Mouse (Mus musculus): Measurements from ENCODE around the gene Pxmp4. TPM values are rescaled to one million over a fixed set of nuclear protein-coding genes. Genes with fewer than 3 reads are reported as not detected.

Gene Pxmp4
- polyA plus RNA-seq, 1 experiment from 2014 or later = 18.5 TPM

DNA sequence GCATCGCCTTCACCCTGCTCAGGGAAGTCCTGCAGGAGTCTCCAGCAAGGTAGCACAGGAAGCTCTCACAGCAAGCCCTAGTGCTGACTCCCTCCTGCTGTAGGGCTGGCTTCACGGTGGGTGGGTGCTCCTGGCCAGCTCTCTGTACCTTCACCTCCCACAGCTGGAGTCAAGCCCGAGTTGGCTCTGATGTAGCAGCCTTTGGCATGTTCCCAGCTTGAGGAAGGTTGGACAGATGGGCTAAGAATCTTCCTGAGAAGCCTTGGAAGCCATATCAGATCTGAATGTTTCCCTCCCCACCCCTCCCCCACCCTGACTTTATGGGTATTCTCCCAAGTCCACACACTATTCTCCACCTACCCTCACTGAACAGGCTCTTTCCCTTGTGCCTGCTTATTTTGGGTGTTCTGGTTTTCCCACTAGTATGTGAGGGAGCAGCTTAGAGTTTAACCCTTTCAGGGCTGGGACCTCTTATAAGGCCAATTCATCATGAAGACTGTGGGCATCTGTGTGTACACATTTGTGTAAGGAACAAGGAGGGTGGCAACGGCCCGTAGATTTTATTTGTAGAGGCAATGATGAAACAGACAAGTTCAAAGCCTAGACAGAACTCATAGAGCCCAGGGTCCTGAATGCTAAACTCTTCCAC lies 46.2 kb downstream of the Pxmp4 start:
- ATAC-seq (ENCODE audit: low FRiP score) (no peak), DNase-seq (ENCODE audit: low spot score) (no peak)
- WGBS = 51% methylated on average over 5 of the region's 5 CpGs
- H3K27me3 ChIP-seq (ENCODE audit: control insufficient read depth, insufficient read depth, low read length) = no peaks in the 10 kb centered on the region
- H3K9ac ChIP-seq = peak overlapping the region; percentile 29; the same call in 1 of the 2 replicates
- no peaks in the 10 kb centered on the region; the same call in 1 of the 2 replicates for H3K36me3 ChIP-seq (replicated peaks; ENCODE audit: control insufficient read depth, insufficient read depth)
- no peak overlapping the region for H3K27ac ChIP-seq
- H3K4me1 ChIP-seq (replicated peaks; ENCODE audit: control insufficient read depth, insufficient read depth, low read length) = peaks cover 24% of the 10 kb centered on the region
- peak overlapping the region; percentile 79 for H3K4me2 ChIP-seq (replicated peaks)
- no peaks in the 10 kb centered on the region for H3K9me3 ChIP-seq (ENCODE audit: control insufficient read depth, low read length)
- H3K4me3 ChIP-seq (replicated peaks; ENCODE audit: low read length) = no peak overlapping the region

DNA sequence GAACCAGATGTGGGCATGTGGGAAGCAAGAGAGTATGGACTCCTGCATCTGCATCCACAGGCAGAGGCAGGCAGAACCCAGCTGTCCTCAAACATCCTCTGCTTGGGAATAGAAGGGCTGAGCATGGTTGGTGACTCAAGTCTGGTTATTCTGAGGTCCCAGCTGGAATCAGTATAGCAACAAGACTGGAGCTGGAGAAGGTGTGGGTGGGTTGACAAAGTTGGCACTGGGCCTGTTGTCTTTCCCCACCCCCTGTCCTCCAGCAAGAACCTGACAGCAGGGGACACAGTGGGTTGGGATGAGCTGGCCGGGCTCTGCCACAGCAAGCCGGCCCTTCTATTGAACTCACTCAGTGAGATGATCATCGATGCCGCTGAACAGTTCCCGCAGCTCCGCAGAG lies 48.3 kb downstream of the Pxmp4 start:
- peaks cover 31% of the 10 kb centered on the region for H3K4me1 ChIP-seq (replicated peaks; ENCODE audit: control insufficient read depth, insufficient read depth, low read length)
- no peak for ATAC-seq (ENCODE audit: low FRiP score)

DNA sequence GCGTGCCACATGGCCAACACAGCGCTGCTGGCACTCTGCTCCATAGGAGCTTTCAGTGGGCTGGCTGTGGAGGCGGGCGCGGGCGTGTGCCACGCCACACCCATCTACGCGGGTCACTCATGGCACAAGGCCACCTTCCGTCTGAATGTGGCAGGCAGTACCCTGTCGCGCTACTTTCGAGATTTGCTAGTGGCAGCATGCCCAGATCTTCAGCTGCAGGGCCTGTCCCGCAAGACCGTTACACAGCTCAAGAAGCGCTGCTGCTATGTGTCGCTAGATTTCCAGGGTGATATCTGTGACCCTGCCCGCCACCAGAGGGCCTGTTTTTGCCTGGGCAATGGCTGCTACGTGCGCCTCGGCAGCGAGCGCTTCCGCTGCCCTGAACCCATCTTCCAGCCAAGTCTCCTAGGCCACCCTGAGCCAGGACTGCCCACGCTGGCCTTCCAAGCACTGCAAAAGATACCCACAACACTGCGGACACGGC lies 51.0 kb downstream of the Pxmp4 start:
- 0 out of 2 replicates have a peak overlapping the region, but pooled peaks have one; percentile 10 for H3K9ac ChIP-seq
- 19% methylated on average over 27 of the region's 27 CpGs for WGBS
- no peaks in the 10 kb centered on the region for H3K36me3 ChIP-seq (replicated peaks; ENCODE audit: control insufficient read depth, insufficient read depth)
- H3K4me2 ChIP-seq (replicated peaks) = peak overlapping the region; percentile 27
- ATAC-seq (ENCODE audit: low FRiP score) = peak; percentile 56
- no peaks in the 10 kb centered on the region for H3K9me3 ChIP-seq (ENCODE audit: control insufficient read depth, low read length)
- 0 out of 2 replicates have a peak, but pooled peaks cover 9% of the 10 kb centered on the region for H3K27me3 ChIP-seq (ENCODE audit: control insufficient read depth, insufficient read depth, low read length)
- H3K4me3 ChIP-seq (replicated peaks; ENCODE audit: low read length) = no peak overlapping the region
- DNase-seq (ENCODE audit: low spot score) = peak; percentile 69
- H3K27ac ChIP-seq = no peak overlapping the region
- H3K4me1 ChIP-seq (replicated peaks; ENCODE audit: control insufficient read depth, insufficient read depth, low read length) = peaks cover 26% of the 10 kb centered on the region

More for the DNA sequence above, 48.3 kb downstream of the Pxmp4 start:
- WGBS = 68% methylated on average over 6 of the region's 6 CpGs
- Histone ChIP-seq H3K27me3 (ENCODE audit: control insufficient read depth, insufficient read depth, low read length) (0 out of 2 replicates have a peak, but pooled peaks cover 6% of the 10 kb centered on the region), H3K27ac (no peak overlapping the region), H3K9ac (no peak overlapping the region), H3K4me3 (replicated peaks; ENCODE audit: low read length) (no peak overlapping the region), H3K4me2 (replicated peaks) (no peak overlapping the region), H3K9me3 (ENCODE audit: control insufficient read depth, low read length) (no peaks in the 10 kb centered on the region), H3K36me3 (replicated peaks; ENCODE audit: control insufficient read depth, insufficient read depth) (no peaks in the 10 kb centered on the region)
- DNase-seq (ENCODE audit: low spot score) = no peak

- Histone ChIP-seq H3K4me3 (replicated peaks; ENCODE audit: low read length) (no peak overlapping the region), H3K9me3 (ENCODE audit: control insufficient read depth, low read length) (no peaks in the 10 kb centered on the region), H3K27ac (no peak overlapping the region), H3K4me1 (replicated peaks; ENCODE audit: control insufficient read depth, insufficient read depth, low read length) (peaks cover 23% of the 10 kb centered on the region), H3K9ac (no peak overlapping the region), H3K4me2 (replicated peaks) (peak overlapping the region; percentile 27), H3K36me3 (replicated peaks; ENCODE audit: control insufficient read depth, insufficient read depth) (no peaks in the 10 kb centered on the region), H3K27me3 (ENCODE audit: control insufficient read depth, insufficient read depth, low read length) (0 out of 2 replicates have a peak, but pooled peaks cover 9% of the 10 kb centered on the region)
- 35% methylated on average over 21 of the region's 21 CpGs for whole genome bisulfite sequencing
- DNase-seq (ENCODE audit: low spot score) (no peak), ATAC-seq (ENCODE audit: low FRiP score) (peak; percentile 29)
These were observed 51.6 kb downstream of the Pxmp4 start for GRCm38 (mm10) chr2:154551927-154552326.

- no peaks in the 10 kb centered on the region for H3K36me3 ChIP-seq (replicated peaks; ENCODE audit: control insufficient read depth, insufficient read depth)
- no peaks in the 10 kb centered on the region for H3K9me3 ChIP-seq (ENCODE audit: control insufficient read depth, low read length)
- ATAC-seq (ENCODE audit: low FRiP score) (no peak), DNase-seq (ENCODE audit: low spot score) (no peak)
- 0 out of 2 replicates have a peak, but pooled peaks cover 9% of the 10 kb centered on the region for H3K27me3 ChIP-seq (ENCODE audit: control insufficient read depth, insufficient read depth, low read length)
- 0 out of 2 replicates have a peak within 1 kb of the TSS, but pooled peaks have one; percentile 10 for H3K9ac ChIP-seq
- peaks cover 22% of the 10 kb centered on the region for H3K4me1 ChIP-seq (replicated peaks; ENCODE audit: control insufficient read depth, insufficient read depth, low read length)
- no peak within 1 kb of the TSS for H3K4me3 ChIP-seq (replicated peaks; ENCODE audit: low read length)
- 87% methylated on average over 4 of the region's 4 CpGs for WGBS
- H3K27ac ChIP-seq = no peak within 1 kb of the TSS
- H3K4me2 ChIP-seq (replicated peaks) = peak within 1 kb of the TSS; percentile 27
These were observed 52.0 kb downstream of the Pxmp4 start, which contains the start of gene Actl10 for GRCm38 (mm10) chr2:154551476-154551875. TSS of gene Actl10 (plus strand) at chr2:154551776.

DNA sequence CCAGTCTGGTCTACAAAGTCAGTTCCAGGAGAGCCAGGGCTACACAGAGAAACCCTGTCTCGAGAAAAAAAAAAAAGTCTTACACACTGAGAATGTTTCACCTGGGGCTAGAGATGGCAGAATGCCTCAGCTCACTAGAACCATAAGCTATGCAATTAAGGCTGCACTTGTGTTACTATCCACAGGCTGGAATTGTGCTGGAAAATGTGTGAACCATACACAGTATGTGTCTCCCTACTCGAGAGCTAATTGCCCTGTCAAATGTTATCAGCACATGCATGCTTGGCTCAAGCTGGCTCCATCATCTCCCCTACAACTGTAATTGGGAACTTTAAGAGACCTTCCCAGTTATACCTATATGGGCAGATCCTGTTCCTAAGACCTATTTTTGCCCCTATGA lies 52.6 kb downstream of the Pxmp4 start:
- WGBS = 80% methylated on average over 2 of the region's 2 CpGs
- Histone ChIP-seq H3K27me3 (ENCODE audit: control insufficient read depth, insufficient read depth, low read length) (0 out of 2 replicates have a peak, but pooled peaks cover 9% of the 10 kb centered on the region), H3K9me3 (ENCODE audit: control insufficient read depth, low read length) (no peaks in the 10 kb centered on the region), H3K4me1 (replicated peaks; ENCODE audit: control insufficient read depth, insufficient read depth, low read length) (peaks cover 22% of the 10 kb centered on the region), H3K27ac (no peak overlapping the region), H3K9ac (no peak overlapping the region), H3K4me3 (replicated peaks; ENCODE audit: low read length) (no peak overlapping the region), H3K4me2 (replicated peaks) (no peak overlapping the region), H3K36me3 (replicated peaks; ENCODE audit: control insufficient read depth, insufficient read depth) (no peaks in the 10 kb centered on the region)
- DNase-seq (ENCODE audit: low spot score) (no peak), ATAC-seq (ENCODE audit: low FRiP score) (no peak)

DNA sequence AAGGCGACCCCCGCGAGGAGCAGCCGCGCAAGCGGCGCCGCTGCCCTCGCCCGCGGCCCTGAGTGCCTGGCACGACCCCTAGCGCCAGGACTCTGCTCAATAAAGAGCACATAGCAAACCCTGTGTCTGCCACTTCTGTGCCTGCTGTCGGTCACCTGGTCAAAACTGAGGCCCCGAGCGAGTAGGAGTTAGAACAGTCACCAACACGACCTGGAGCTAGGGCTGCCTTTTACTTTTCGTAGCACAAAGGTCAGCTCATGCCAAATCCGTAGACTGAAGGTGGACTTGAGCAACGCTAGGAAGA lies 53.7 kb downstream of the Pxmp4 start:
- no peak for DNase-seq (ENCODE audit: low spot score)
- H3K36me3 ChIP-seq (replicated peaks; ENCODE audit: control insufficient read depth, insufficient read depth) = no peaks in the 10 kb centered on the region
- peak overlapping the region; percentile 64 for H3K9ac ChIP-seq
- H3K27ac ChIP-seq = no peak overlapping the region
- H3K27me3 ChIP-seq (ENCODE audit: control insufficient read depth, insufficient read depth, low read length) = 0 out of 2 replicates have a peak, but pooled peaks cover 9% of the 10 kb centered on the region
- 0 out of 2 replicates have a peak, but pooled peaks have one; percentile 7 for ATAC-seq (ENCODE audit: low FRiP score)
- H3K4me2 ChIP-seq (replicated peaks) = peak overlapping the region; percentile 94
- H3K4me1 ChIP-seq (replicated peaks; ENCODE audit: control insufficient read depth, insufficient read depth, low read length) = peaks cover 22% of the 10 kb centered on the region
- no peaks in the 10 kb centered on the region for H3K9me3 ChIP-seq (ENCODE audit: control insufficient read depth, low read length)
- peak overlapping the region; percentile 38 for H3K4me3 ChIP-seq (replicated peaks; ENCODE audit: low read length)
- 15% methylated on average over 20 of the region's 20 CpGs for WGBS

DNA sequence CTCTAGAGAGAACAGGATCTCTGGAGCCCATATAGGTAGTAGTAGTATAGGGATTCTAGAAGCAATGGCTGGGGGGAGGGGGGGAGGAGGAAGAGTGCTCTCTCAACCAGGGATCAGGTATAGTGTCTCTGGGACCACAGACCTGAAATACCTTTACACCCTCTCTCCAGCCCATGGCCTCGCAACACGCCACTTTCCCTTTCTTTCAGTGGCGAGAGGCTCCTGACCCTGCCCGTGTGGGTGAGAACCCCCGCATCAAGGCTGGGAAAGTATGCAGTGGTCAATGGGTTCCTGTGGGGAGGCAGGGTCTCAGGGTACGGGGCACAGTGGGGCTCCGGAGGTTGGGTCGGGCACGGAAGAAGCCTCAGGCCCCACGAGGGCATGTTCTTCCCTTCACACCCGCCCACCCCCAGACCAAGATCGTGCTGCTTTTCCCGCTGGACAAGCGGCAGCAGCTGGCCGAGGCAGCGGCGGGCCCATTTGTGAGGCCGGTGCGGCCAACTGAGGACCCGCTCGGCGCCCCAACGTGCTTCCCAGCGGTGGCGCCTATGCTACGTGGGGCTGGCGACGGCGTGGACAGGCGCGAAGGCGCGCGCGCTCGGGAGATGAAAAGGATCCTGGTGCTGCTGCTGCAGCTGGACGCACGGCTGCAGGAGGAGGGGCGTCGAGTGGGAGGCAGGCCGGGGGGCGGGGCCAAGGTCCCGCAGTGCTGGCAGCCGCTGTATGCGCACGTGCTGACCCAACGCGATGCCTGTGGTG lies 54.2 kb downstream of the Pxmp4 start:
- peak overlapping the region; percentile 94 for H3K4me2 ChIP-seq (replicated peaks)

GRCm38 (mm10) chr2:154548688-154549087 lies 54.8 kb downstream of the Pxmp4 start:
- Histone ChIP-seq H3K4me3 (replicated peaks; ENCODE audit: low read length) (no peak overlapping the region), H3K36me3 (replicated peaks; ENCODE audit: control insufficient read depth, insufficient read depth) (no peaks in the 10 kb centered on the region)

More for the DNA sequence above, 54.2 kb downstream of the Pxmp4 start:
- Histone ChIP-seq H3K4me1 (replicated peaks; ENCODE audit: control insufficient read depth, insufficient read depth, low read length) (peaks cover 22% of the 10 kb centered on the region), H3K9ac (peak overlapping the region; percentile 64), H3K4me3 (replicated peaks; ENCODE audit: low read length) (peak overlapping the region; percentile 38), H3K27ac (no peak overlapping the region), H3K27me3 (ENCODE audit: control insufficient read depth, insufficient read depth, low read length) (0 out of 2 replicates have a peak, but pooled peaks cover 9% of the 10 kb centered on the region), H3K36me3 (replicated peaks; ENCODE audit: control insufficient read depth, insufficient read depth) (no peaks in the 10 kb centered on the region), H3K9me3 (ENCODE audit: control insufficient read depth, low read length) (no peaks in the 10 kb centered on the region)
- ATAC-seq (ENCODE audit: low FRiP score) (peak; percentile 70), DNase-seq (ENCODE audit: low spot score) (peak; percentile 71)
- WGBS = 2% methylated on average over 48 of the region's 48 CpGs

More at GRCm38 (mm10) chr2:154548688-154549087, 54.8 kb downstream of the Pxmp4 start:
- ATAC-seq (ENCODE audit: low FRiP score) = no peak
- Histone ChIP-seq H3K9me3 (ENCODE audit: control insufficient read depth, low read length) (no peaks in the 10 kb centered on the region), H3K27me3 (ENCODE audit: control insufficient read depth, insufficient read depth, low read length) (0 out of 2 replicates have a peak, but pooled peaks cover 9% of the 10 kb centered on the region), H3K4me1 (replicated peaks; ENCODE audit: control insufficient read depth, insufficient read depth, low read length) (peaks cover 22% of the 10 kb centered on the region), H3K4me2 (replicated peaks) (no peak overlapping the region), H3K9ac (no peak overlapping the region), H3K27ac (no peak overlapping the region)
- 46% methylated on average over 3 of the region's 3 CpGs for WGBS
- DNase-seq (ENCODE audit: low spot score) = no peak

Data from hindbrain, embryonic 14.5 days (tissue).